Mouse (Mus musculus) lung, embryonic 14.5 days (tissue): ENCODE results near the gene Selplg. TPM values are rescaled to one million over a fixed set of nuclear protein-coding genes. Genes with fewer than 3 reads are reported as not detected.

Experiments used
- ATAC-seq: fragments of 200-750 bp; cut with Nextera tagmentation; 2 replicates; pipeline ENCODE4 v1.8.0; 2017; ENCODE audit warnings: mild to moderate bottlenecking, moderate TSS enrichment, moderate library complexity; ENCODE audit not compliant: insufficient read depth
- DNase-seq: peaks from one replicate; pipeline ENCODE4 v3.0.0-alpha.2; 2015
- H3K27ac ChIP-seq: fragments of 300-500 bp; sonication (generic); 2 replicates; pipeline ENCODE4 v1.5.1; 2014; ENCODE audit warnings: low read depth, mild to moderate bottlenecking, moderate library complexity
- H3K27me3 ChIP-seq: fragments of 300-500 bp; sonication (generic); 2 replicates; pipeline ENCODE4 v1.6.1; 2014; ENCODE audit warnings: low read length, control low read depth; ENCODE audit not compliant: insufficient read depth
- H3K36me3 ChIP-seq: fragments of 300-500 bp; sonication (generic); 2 replicates; pipeline ENCODE4 v1.6.1; 2014; ENCODE audit warnings: control low read depth; ENCODE audit not compliant: insufficient read depth
- H3K4me1 ChIP-seq: fragments of 300-500 bp; sonication (generic); 2 replicates; pipeline ENCODE4 v1.6.1; 2014; ENCODE audit warnings: antibody characterized with exemption, control low read depth; ENCODE audit not compliant: insufficient read depth
- H3K4me2 ChIP-seq: fragments of 300-500 bp; sonication (generic); 2 replicates; pipeline ENCODE4 v1.6.1; 2014; ENCODE audit warnings: mild to moderate bottlenecking
- H3K4me3 ChIP-seq: fragments of 300-500 bp; sonication (generic); 2 replicates; pipeline ENCODE4 v1.5.1; 2014; ENCODE audit warnings: low read depth, low read length
- H3K9ac ChIP-seq: fragments of 300-500 bp; sonication (generic); 2 replicates; pipeline ENCODE4 v1.6.1; 2014
- H3K9me3 ChIP-seq: fragments of 300-500 bp; sonication (generic); 2 replicates; pipeline ENCODE4 v1.6.1; 2016; ENCODE audit warnings: low read depth, low read length, control low read depth
- CTCF ChIP-seq: IDR thresholded peaks from 2 replicates; pipeline ENCODE4 v1.5.1; 2016; ENCODE audit warnings: antibody characterized with exemption, low read depth
- WGBS: fragments of 180-500 bp; shearing (Covaris S2); extraction: QIAGEN DNeasy Blood & Tissue Kit; methylation state at CpG from one replicate; pipeline ENCODE4 v1.1.7; 2014; 5-methylcytosine and 5-hydroxymethylcytosine counted together
- polyA plus RNA-seq: library from polyadenylated mRNA; unstranded; fragments of >200 nt; fragmentation: Nextera tagmentation; extraction: Ambion mirVana; gene quantifications from 2 replicates; pipeline ENCODE4 v1.2.1, GENCODE M21; 2014

The Selplg gene
- polyA plus RNA-seq, 1 experiment from 2014 or later, result 3.4 TPM

GRCm38 (mm10) chr5:113826619-113827018 lies 5.8 kb downstream of the Selplg start:
- H3K27ac ChIP-seq, result no peak overlapping the region
- no peak overlapping the region for H3K4me2 ChIP-seq
- WGBS, result 87% methylated on average over 4 of the region's 4 CpGs
- H3K36me3 ChIP-seq, result no peaks in the 10 kb centered on the region
- no peak for ATAC-seq
- TF ChIP-seq CTCF, result no peak
- H3K9ac ChIP-seq, result no peak overlapping the region
- no peaks in the 10 kb centered on the region for H3K9me3 ChIP-seq
- H3K4me3 ChIP-seq, result no peak overlapping the region
- H3K27me3 ChIP-seq, result no peaks in the 10 kb centered on the region
- no peak for DNase-seq
- no peaks in the 10 kb centered on the region for H3K4me1 ChIP-seq

- H3K27ac ChIP-seq, result no peak overlapping the region
- no peaks in the 10 kb centered on the region for H3K9me3 ChIP-seq
- H3K4me1 ChIP-seq, result no peaks in the 10 kb centered on the region
- TF ChIP-seq CTCF, result no peak
- no peaks in the 10 kb centered on the region for H3K36me3 ChIP-seq
- no peaks in the 10 kb centered on the region for H3K27me3 ChIP-seq
- H3K9ac ChIP-seq, result no peak overlapping the region
- no peak overlapping the region for H3K4me3 ChIP-seq
- DNase-seq (no peak), ATAC-seq (no peak)
- 70% methylated on average over 7 of the region's 7 CpGs for WGBS
- H3K4me2 ChIP-seq, result no peak overlapping the region
Measured at GRCm38 (mm10) chr5:113825558-113825957, 6.9 kb downstream of the Selplg start.

- no peak for TF ChIP-seq CTCF
- Histone ChIP-seq H3K27ac (no peak overlapping the region), H3K36me3 (no peaks in the 10 kb centered on the region), H3K4me2 (no peak overlapping the region), H3K4me3 (no peak overlapping the region), H3K9ac (no peak overlapping the region), H3K4me1 (no peaks in the 10 kb centered on the region), H3K9me3 (no peaks in the 10 kb centered on the region), H3K27me3 (no peaks in the 10 kb centered on the region)
- ATAC-seq (no peak), DNase-seq (no peak)
- WGBS, result 76% methylated on average over 4 of the region's 4 CpGs
Measured at GRCm38 (mm10) chr5:113824228-113824627, 8.2 kb downstream of the Selplg start.

- Histone ChIP-seq H3K27me3 (no peaks in the 10 kb centered on the region), H3K9ac (no peak overlapping the region)
- 60% methylated on average over 14 of the region's 14 CpGs for WGBS
Measured at GRCm38 (mm10) chr5:113818572-113818971, 13.9 kb downstream of the Selplg start.

GRCm38 (mm10) chr5:113815638-113816152 lies 16.7 kb downstream of the Selplg start:
- ATAC-seq (0 out of 2 replicates have a peak, but pooled peaks have one; percentile 36), DNase-seq (peak; percentile 93)
- no peaks in the 10 kb centered on the region for H3K4me1 ChIP-seq
- H3K27ac ChIP-seq, result no peak overlapping the region
- no peaks in the 10 kb centered on the region for H3K27me3 ChIP-seq
- H3K4me3 ChIP-seq, result no peak overlapping the region
- WGBS, result 13% methylated on average over 15 of the region's 15 CpGs
- no peaks in the 10 kb centered on the region for H3K36me3 ChIP-seq
- no peak overlapping the region; the same call in 1 of the 2 replicates for H3K9ac ChIP-seq
- peak; percentile 95 for TF ChIP-seq CTCF
- H3K4me2 ChIP-seq, result peak overlapping the region; percentile 21; the same call in 1 of the 2 replicates
- H3K9me3 ChIP-seq, result no peaks in the 10 kb centered on the region

More at GRCm38 (mm10) chr5:113818572-113818971, 13.9 kb downstream of the Selplg start:
- no peaks in the 10 kb centered on the region for H3K9me3 ChIP-seq
- TF ChIP-seq CTCF, result no peak
- no peaks in the 10 kb centered on the region for H3K4me1 ChIP-seq
- H3K27ac ChIP-seq, result no peak overlapping the region
- no peaks in the 10 kb centered on the region for H3K36me3 ChIP-seq
- H3K4me3 ChIP-seq, result no peak overlapping the region
- DNase-seq, result no peak
- no peak overlapping the region for H3K4me2 ChIP-seq
- no peak for ATAC-seq

- Histone ChIP-seq H3K4me3 (no peak overlapping the region), H3K9ac (no peak overlapping the region), H3K27me3 (no peaks in the 10 kb centered on the region), H3K4me1 (no peaks in the 10 kb centered on the region), H3K9me3 (no peaks in the 10 kb centered on the region), H3K36me3 (no peaks in the 10 kb centered on the region), H3K4me2 (no peak overlapping the region), H3K27ac (no peak overlapping the region)
- 48% methylated on average over 11 of the region's 11 CpGs for WGBS
- TF ChIP-seq CTCF, result no peak
- DNase-seq (no peak), ATAC-seq (0 out of 2 replicates have a peak, but pooled peaks have one; percentile 30)
Measured at GRCm38 (mm10) chr5:113815041-113815389, 17.4 kb downstream of the Selplg start.

GRCm38 (mm10) chr5:113814111-113815040 lies 18.1 kb downstream of the Selplg start:
- no peaks in the 10 kb centered on the region for H3K36me3 ChIP-seq
- H3K9me3 ChIP-seq, result no peaks in the 10 kb centered on the region
- no peak overlapping the region for H3K4me3 ChIP-seq
- H3K27me3 ChIP-seq, result no peaks in the 10 kb centered on the region
- no peak for TF ChIP-seq CTCF
- H3K4me2 ChIP-seq, result no peak overlapping the region
- ATAC-seq (no peak), DNase-seq (no peak)
- no peaks in the 10 kb centered on the region for H3K4me1 ChIP-seq
- no peak overlapping the region for H3K27ac ChIP-seq
- WGBS, result 31% methylated on average over 27 of the region's 27 CpGs
- H3K9ac ChIP-seq, result no peak overlapping the region
